In the genomic region with DNA sequence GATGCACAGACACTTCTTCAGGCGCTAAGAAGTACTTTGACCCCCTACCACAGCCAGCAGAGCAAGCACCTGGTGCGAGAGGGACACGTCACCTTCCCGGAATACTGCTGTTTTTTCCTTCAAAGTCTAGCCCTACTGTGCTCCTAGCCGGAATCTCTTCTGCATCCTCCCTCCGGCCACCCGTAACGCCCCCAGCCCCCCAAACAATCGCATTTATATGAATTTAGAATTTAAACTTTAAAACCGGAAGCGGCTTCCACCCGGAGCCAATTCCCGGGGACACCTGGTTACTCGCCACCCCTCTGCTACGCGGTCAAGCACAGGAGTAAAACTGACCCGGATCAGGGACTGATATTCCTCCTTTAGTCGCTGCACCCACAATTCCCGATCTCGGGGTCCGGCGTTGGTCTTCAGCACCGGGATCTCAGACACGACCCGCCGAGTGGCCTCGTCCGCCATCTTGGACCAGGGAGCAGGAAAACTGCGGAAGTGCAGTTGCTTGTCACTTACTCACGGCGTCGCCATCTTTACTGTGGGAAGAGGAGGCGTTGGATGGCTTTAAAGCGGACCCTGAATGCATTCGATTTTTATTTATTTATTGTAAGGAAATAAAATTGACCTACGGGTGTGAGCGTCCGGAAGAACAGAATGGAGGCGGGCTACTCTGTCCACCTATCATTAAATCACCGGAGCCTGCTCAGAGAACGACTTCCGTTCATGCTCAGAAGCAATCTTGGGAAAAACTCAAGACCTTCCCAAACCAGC, we compare ENCODE assay signal across 8 mouse cellular contexts. TPM values are rescaled to one million over a fixed set of nuclear protein-coding genes. Genes with fewer than 3 reads are reported as not detected.
A peak's percentile ranks its signal among the peaks of the same experiment; 100 is the strongest.
DNase-seq lines count a peak whose midpoint lies in the region; ATAC-seq and TF ChIP-seq lines count a peak whose summit lies in the region.

A gene (minus strand): TSS at position 727 of the 765 bp plus-strand sequence.

- no peaks in the 10 kb centered on the region for H3K36me3 ChIP-seq in ES-E14 (ENCODE audit: control insufficient read depth, insufficient read depth, low read length, poor library complexity, severe bottlenecking)
- H3K36me3 ChIP-seq in forebrain, embryonic 15.5 days: 0 out of 2 replicates have a peak, but pooled peaks cover 4% of the 10 kb centered on the region
- peaks cover 3% of the 10 kb centered on the region; the same call in 1 of the 2 replicates for H3K36me3 ChIP-seq in liver, postnatal 0 days (replicated peaks; ENCODE audit: insufficient read depth, low read length)
- H3K36me3 ChIP-seq in neural tube, embryonic 13.5 days: peaks cover 7% of the 10 kb centered on the region

- intact Hi-C loops in heart, postnatal 25 days (cut with DNase I): loop anchor here (2.0 kb wide), 1 partner anchor 34 kb away; a partner anchor contains a TSS

- peak; percentile 62 for TF ChIP-seq CTCF in liver, postnatal 0 days (IDR thresholded peaks at IDR 0.05; ENCODE audit: low read depth)

- peak; percentile 82 for ATAC-seq in forebrain, embryonic 15.5 days (replicated peaks)
- peak; percentile 87 for ATAC-seq in liver, postnatal 0 days
- peak; percentile 84 for ATAC-seq in neural tube, embryonic 13.5 days (ENCODE audit: low read depth)

- peak within 1 kb of the TSS; percentile 85 to 99 for H3K4me3 ChIP-seq in ES-E14 (ENCODE audit: insufficient read depth in 1 of 2, low read depth in 1 of 2, low read length in 2 of 2, poor library complexity in 1 of 2, severe bottlenecking in 1 of 2)
- peak within 1 kb of the TSS; percentile 74 for H3K4me3 ChIP-seq in forebrain, embryonic 15.5 days
- H3K4me3 ChIP-seq in liver, postnatal 0 days (ENCODE audit: low read depth, low read length): peak within 1 kb of the TSS; percentile 67
- peak within 1 kb of the TSS; percentile 63 for H3K4me3 ChIP-seq in neural tube, embryonic 13.5 days

- peak within 1 kb of the TSS; percentile 65 for H3K4me2 ChIP-seq in forebrain, embryonic 15.5 days (replicated peaks)
- H3K4me2 ChIP-seq in liver, postnatal 0 days (ENCODE audit: low read depth, low read length): peak within 1 kb of the TSS; percentile 73
- peak within 1 kb of the TSS; percentile 80 for H3K4me2 ChIP-seq in neural tube, embryonic 13.5 days

- WGBS in forebrain, embryonic 15.5 days: under 1% methylated on average over 42 of the region's 42 CpGs
- under 1% methylated on average over 42 of the region's 42 CpGs for WGBS in liver, postnatal 0 days (ENCODE audit: insufficient replicate concordance)
- under 1% methylated on average over 42 of the region's 42 CpGs for WGBS in neural tube, embryonic 13.5 days

- H3K27ac ChIP-seq in ES-E14 (ENCODE audit: insufficient read depth, low read depth, low read length, poor library complexity, severe bottlenecking): peak within 1 kb of the TSS; percentile 94
- peak within 1 kb of the TSS; percentile 93 for H3K27ac ChIP-seq in forebrain, embryonic 15.5 days (replicated peaks)
- H3K27ac ChIP-seq in liver, postnatal 0 days (ENCODE audit: low read depth): peak within 1 kb of the TSS; percentile 94
- peak within 1 kb of the TSS; percentile 94 for H3K27ac ChIP-seq in neural tube, embryonic 13.5 days (replicated peaks)

- H3K4me1 ChIP-seq in ES-E14 (ENCODE audit: control insufficient read depth in 2 of 2, insufficient read depth in 2 of 2, low read length in 2 of 2, poor library complexity in 1 of 2): peaks cover 4 to 14% of the 10 kb centered on the region in 2 experiments; a peak in 3 of 4 replicates
- H3K4me1 ChIP-seq in forebrain, embryonic 15.5 days: peaks cover 9% of the 10 kb centered on the region
- H3K4me1 ChIP-seq in liver, postnatal 0 days (ENCODE audit: insufficient read depth): peaks cover 19% of the 10 kb centered on the region
- peaks cover 14% of the 10 kb centered on the region for H3K4me1 ChIP-seq in neural tube, embryonic 13.5 days (replicated peaks)

- peak; percentile 63 for DNase-seq in ES-E14 (ENCODE audit: low read depth, low spot score)
- DNase-seq in cerebellum, adult 11-12 months: peak; percentile 88
- DNase-seq in heart, postnatal 25 days (ENCODE audit: low spot score): peak; percentile 77
- peak; percentile 87 for DNase-seq in layer of hippocampus, adult 11-12 months (ENCODE audit: low spot score)
- DNase-seq in liver, postnatal 0 days: peak; percentile 84
- DNase-seq in telencephalon, adult 2 months (ENCODE audit: low read depth, low spot score): peak; percentile 86

- peaks cover 17% of the 10 kb centered on the region; the same call in 1 of the 2 replicates for H3K27me3 ChIP-seq in forebrain, embryonic 15.5 days
- peaks cover 8% of the 10 kb centered on the region for H3K27me3 ChIP-seq in liver, postnatal 0 days (ENCODE audit: insufficient read depth, low read length)
- H3K27me3 ChIP-seq in neural tube, embryonic 13.5 days: peaks cover 34% of the 10 kb centered on the region

- H3K9ac ChIP-seq in ES-E14 (ENCODE audit: insufficient read depth, low read depth, low read length, poor library complexity, severe bottlenecking): peak within 1 kb of the TSS; percentile 95
- peak within 1 kb of the TSS; percentile 85 for H3K9ac ChIP-seq in forebrain, embryonic 15.5 days (replicated peaks)
- H3K9ac ChIP-seq in liver, postnatal 0 days (replicated peaks): peak within 1 kb of the TSS; percentile 77
- H3K9ac ChIP-seq in neural tube, embryonic 13.5 days: peak within 1 kb of the TSS; percentile 85

- no peaks in the 10 kb centered on the region for H3K9me3 ChIP-seq in ES-E14 (ENCODE audit: control insufficient read depth, insufficient read depth, low read depth, low read length)
- H3K9me3 ChIP-seq in forebrain, embryonic 15.5 days: no peaks in the 10 kb centered on the region
- H3K9me3 ChIP-seq in liver, postnatal 0 days (ENCODE audit: low read length): peaks cover 2% of the 10 kb centered on the region; the same call in 1 of the 2 replicates
- H3K9me3 ChIP-seq in neural tube, embryonic 13.5 days: no peaks in the 10 kb centered on the region

- in situ Hi-C loops in ES-E14 (cut with MboI; ENCODE audit: low sequenced_read_pairs in 2 of 2, unreplicated experiment in 2 of 2): no loop called here

- no peak; the same call in 1 of the 2 replicates for TF ChIP-seq EP300 in liver, postnatal 0 days (IDR thresholded peaks at IDR 0.05; ENCODE audit: low read depth)

TF ChIP-seq in ES-E14, 5 proteins besides CTCF, POLR2A, EP300 and RAD21:
- TF ChIP-seq CHD2 (IDR thresholded peaks at IDR 0.05; ENCODE audit: low read depth, low read length): no peak
- TF ChIP-seq ZC3H11A (IDR thresholded peaks at IDR 0.05; ENCODE audit: borderline replicate concordance, low read depth, low read length): no peak
- no peak for TF ChIP-seq ZNF384 (IDR thresholded peaks at IDR 0.05; ENCODE audit: low read depth, low read length)
- TF ChIP-seq MAFK (IDR thresholded peaks at IDR 0.05; ENCODE audit: insufficient read depth, low read depth, low read length): no peak
- no peak for TF ChIP-seq HCFC1 (IDR thresholded peaks at IDR 0.05; ENCODE audit: borderline replicate concordance, insufficient read depth, low read length)

RNA-seq across cellular contexts. Expression of the gene that starts here (rescaled TPM):
- 59.1 and 78.8 TPM in 2 replicates for total RNA-seq in ES-E14 (2012; rRNA removed)
- 105 and 110 TPM in 2 replicates for polyA plus RNA-seq in forebrain, embryonic 15.5 days (2015; fragmentation: Nextera tagmentation; extraction: Ambion mirVana)
- 10 to 100 TPM; 80.7 to 81.5 TPM for total RNA-seq in heart, postnatal 25 days (2021)
- 58.1 and 59.6 TPM in 2 replicates for polyA plus RNA-seq in liver, postnatal 0 days (2015; fragmentation: Nextera tagmentation; extraction: Ambion mirVana)
- 124 and 132 TPM in 2 replicates for polyA plus RNA-seq in neural tube, embryonic 13.5 days (2015; fragmentation: Nextera tagmentation; extraction: Ambion mirVana)

Comparison
In these comparisons a context has a peak if more than half of its experiments do, and no peak if none do; other contexts are left out.
1. Peak in every context shown above with its lines: DNase-seq, ATAC-seq, H3K4me3 ChIP-seq and H3K27ac ChIP-seq.